Mouse (Mus musculus) urinary bladder, adult 2 months (tissue): ENCODE measurements at regions not wholly inside any gene's neighbourhood (a gene's known extent, or its start where the extent isn't known, plus 50 kb on each side); places are given as distances from the start of the nearest gene placed in this dataset.

Source experiments
- DNase-seq: peaks from one replicate; pipeline ENCODE4 v3.0.0; 2022; ENCODE audit warnings: low spot score

GRCm38 (mm10) chr1:43367151-43367895 is 77.1 kb upstream of the Nck2 start:
- no peak for DNase-seq

DNA sequence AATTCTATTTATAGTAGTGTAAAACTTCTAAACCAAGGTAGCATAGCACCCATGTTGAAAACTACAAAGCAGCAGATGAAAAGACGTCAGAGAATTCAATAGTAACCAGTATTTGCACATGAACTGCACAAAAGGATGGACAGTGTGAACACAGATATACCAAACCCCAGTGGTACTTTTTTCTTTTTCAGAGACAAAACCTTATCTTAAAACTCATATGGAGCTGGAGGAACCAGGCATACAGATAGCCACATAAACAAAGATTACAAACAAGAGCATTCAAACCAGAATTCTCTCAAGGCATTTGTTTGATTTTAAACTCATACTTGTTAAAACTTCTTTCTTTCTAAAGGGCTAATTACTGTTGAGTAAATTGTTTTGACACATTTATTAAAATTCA is 72.5 kb upstream of the Nck2 start:
- no peak for DNase-seq

- DNase-seq = no peak
Observed at GRCm38 (mm10) chr1:43374946-43375345, 69.4 kb upstream of the Nck2 start.

DNA sequence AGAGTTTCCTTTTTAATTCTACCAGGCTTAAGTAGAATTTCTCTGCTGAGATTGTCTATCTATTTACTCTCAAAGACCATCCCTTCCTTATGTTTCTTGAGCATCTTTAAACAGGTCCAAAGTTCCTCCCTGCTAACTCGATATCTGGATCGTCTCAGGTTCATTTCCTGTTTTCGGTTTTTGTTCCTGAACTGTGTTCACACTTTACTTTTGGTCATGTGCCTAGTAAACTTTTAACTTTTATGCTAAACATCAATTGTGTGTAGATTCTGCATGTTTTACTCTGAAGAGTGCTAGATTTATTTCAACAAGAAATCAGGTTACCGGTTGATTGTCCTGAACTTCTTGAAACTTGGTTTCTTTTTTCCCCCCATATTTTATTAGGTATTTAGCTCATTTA is 68.5 kb upstream of the Nck2 start:
- DNase-seq = no peak

DNA sequence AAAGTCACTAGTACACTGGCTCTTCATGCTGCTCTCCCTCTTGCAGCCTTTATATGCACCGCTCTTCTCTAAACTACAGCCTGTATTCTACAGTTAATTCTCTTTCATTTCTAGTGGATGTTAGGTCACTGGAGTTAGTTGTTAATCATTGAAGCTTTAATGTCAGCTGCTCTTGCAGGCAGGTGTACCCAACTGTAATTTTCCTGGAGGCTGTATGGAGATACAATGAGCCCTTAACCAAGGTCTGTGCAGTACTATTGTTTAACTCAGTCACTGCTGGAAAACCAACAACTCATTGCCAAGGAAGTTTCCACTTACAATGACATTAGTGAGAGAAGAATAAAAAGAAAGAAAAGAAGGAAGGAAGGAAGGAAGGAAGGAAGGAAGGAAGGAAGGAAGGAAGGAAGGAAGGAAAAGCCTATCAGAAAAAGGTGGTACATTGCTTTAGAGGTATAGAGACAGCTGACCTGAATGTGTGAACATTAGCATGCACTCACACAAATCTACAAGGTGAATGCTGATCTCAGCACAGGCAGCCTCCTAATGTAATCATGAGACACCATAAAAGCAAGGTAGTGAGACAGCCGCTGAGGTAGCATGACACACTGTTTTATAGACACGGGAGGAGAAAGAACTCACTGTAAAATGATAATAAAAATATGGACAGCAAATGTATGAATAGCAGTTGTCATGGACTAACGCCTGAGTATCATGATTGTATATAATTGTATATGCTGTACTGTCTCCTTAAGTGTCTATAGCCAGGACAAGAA is 66.7 kb upstream of the Nck2 start:
- no peak for DNase-seq

GRCm38 (mm10) chr1:43385008-43385407 is 59.4 kb upstream of the Nck2 start:
- DNase-seq = no peak

- DNase-seq = no peak
Observed at GRCm38 (mm10) chr1:43394035-43394434, 50.3 kb upstream of the Nck2 start.
